In the genomic region with DNA sequence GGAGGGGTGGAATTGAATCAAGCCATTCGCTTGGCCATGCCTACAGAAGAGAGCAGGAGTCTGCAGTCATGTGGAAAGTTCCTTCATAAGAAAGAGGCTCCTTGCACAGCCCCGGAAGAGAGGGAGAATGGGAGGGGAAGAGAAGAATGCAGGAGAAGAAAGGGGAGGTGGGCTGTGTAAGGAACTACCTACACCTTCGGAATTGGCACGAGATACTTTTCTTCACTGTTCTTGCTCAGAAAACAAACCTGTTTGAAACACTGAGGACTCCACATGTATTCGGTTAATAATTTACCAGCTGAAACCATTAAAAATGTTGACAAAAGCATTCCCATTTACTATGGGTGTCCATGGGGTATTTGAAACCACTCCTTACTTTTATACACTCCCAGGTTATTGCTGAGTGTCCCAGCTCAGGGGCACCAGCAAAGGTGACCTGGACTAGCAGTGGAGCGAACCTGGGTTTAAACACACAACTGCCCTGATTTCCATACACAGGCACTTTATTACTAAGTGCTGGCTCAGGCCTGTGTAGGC, we compare ENCODE assay signal across 18 mouse cellular contexts.
A peak's percentile ranks its signal among the peaks of the same experiment; 100 is the strongest.
DNase-seq lines count a peak whose midpoint lies in the region; ATAC-seq and TF ChIP-seq lines count a peak whose summit lies in the region.
"Had no signal": no experiment of that assay in that cellular context is flagged by ENCODE, and none has a peak within 500 bp of the region (broad histone marks: within the 10 kb centered on the region; RNA-seq: fewer than 3 reads in every experiment).

No protein-coding gene starts in this region.

- no peaks in the 10 kb centered on the region for H3K27me3 ChIP-seq in heart, adult 2 months (ENCODE audit: control insufficient read depth, insufficient read depth, low read length)
- H3K27me3 ChIP-seq in intestine, embryonic 15.5 days (replicated peaks), result no peaks in the 10 kb centered on the region
- H3K27me3 ChIP-seq in kidney, embryonic 15.5 days, result 0 out of 2 replicates have a peak, but pooled peaks cover 4% of the 10 kb centered on the region
- no peaks in the 10 kb centered on the region for H3K27me3 ChIP-seq in liver, postnatal 0 days (ENCODE audit: insufficient read depth, low read length)
- H3K27me3 ChIP-seq: CH12.LX; heart, embryonic 15.5 days; midbrain, embryonic 12.5 days; neural tube, embryonic 15.5 days had no signal

- H3K4me1 ChIP-seq in heart, adult 2 months (ENCODE audit: control insufficient read depth, insufficient read depth, low read length), result no peaks in the 10 kb centered on the region
- H3K4me1 ChIP-seq in intestine, embryonic 15.5 days (replicated peaks), result no peaks in the 10 kb centered on the region; the same call in 1 of the 2 replicates
- H3K4me1 ChIP-seq in kidney, embryonic 15.5 days, result 0 out of 2 replicates have a peak, but pooled peaks cover under 1% of the 10 kb centered on the region
- H3K4me1 ChIP-seq in liver, postnatal 0 days (ENCODE audit: insufficient read depth), result peaks cover 4% of the 10 kb centered on the region
- H3K4me1 ChIP-seq: heart, embryonic 15.5 days; midbrain, embryonic 12.5 days; neural tube, embryonic 15.5 days had no signal

- 88% methylated on average over 6 of the region's 6 CpGs for WGBS in heart, adult 2 months
- WGBS in intestine, embryonic 15.5 days, result 60% methylated on average over 6 of the region's 6 CpGs
- 66% methylated on average over 6 of the region's 6 CpGs for WGBS in kidney, embryonic 15.5 days
- WGBS in liver, postnatal 0 days (ENCODE audit: insufficient replicate concordance), result 70% methylated on average over 6 of the region's 6 CpGs

- H3K9me3 ChIP-seq in intestine, embryonic 15.5 days, result no peaks in the 10 kb centered on the region
- no peaks in the 10 kb centered on the region for H3K9me3 ChIP-seq in kidney, embryonic 15.5 days (replicated peaks)
- no peaks in the 10 kb centered on the region for H3K9me3 ChIP-seq in liver, postnatal 0 days (ENCODE audit: low read length)
- H3K9me3 ChIP-seq: heart, embryonic 15.5 days; midbrain, embryonic 12.5 days; neural tube, embryonic 15.5 days had no signal

- no peaks in the 10 kb centered on the region for H3K36me3 ChIP-seq in heart, adult 2 months (ENCODE audit: control insufficient read depth, insufficient read depth, low read length)
- no peaks in the 10 kb centered on the region for H3K36me3 ChIP-seq in intestine, embryonic 15.5 days
- no peaks in the 10 kb centered on the region for H3K36me3 ChIP-seq in kidney, embryonic 15.5 days
- H3K36me3 ChIP-seq in liver, postnatal 0 days (replicated peaks; ENCODE audit: insufficient read depth, low read length), result no peaks in the 10 kb centered on the region
- H3K36me3 ChIP-seq: heart, embryonic 15.5 days; midbrain, embryonic 12.5 days; neural tube, embryonic 15.5 days had no signal

- ATAC-seq in intestine, embryonic 15.5 days, result peak; percentile 95
- peak; percentile 93 for ATAC-seq in kidney, embryonic 15.5 days (replicated peaks; ENCODE audit: low FRiP score)
- ATAC-seq in liver, postnatal 0 days, result peak; percentile 23; the same call in 1 of the 2 replicates
- ATAC-seq in granulocyte monocyte progenitor cell, adult 5-6 weeks (replicated peaks; ENCODE audit: poor library complexity, severe bottlenecking), result no peak
- ATAC-seq in inflammation-experienced regulatory T-cells, adult 6 months, result no peak
- ATAC-seq: activated CD4-positive, CD25-positive, alpha-beta regulatory T cell, adult 4 months; forebrain, embryonic 14.5 days had no signal

- H3K9ac ChIP-seq in heart, adult 2 months (ENCODE audit: low read depth, low read length), result no peak overlapping the region
- H3K9ac ChIP-seq in intestine, embryonic 15.5 days, result no peak overlapping the region
- no peak overlapping the region for H3K9ac ChIP-seq in kidney, embryonic 15.5 days
- no peak overlapping the region for H3K9ac ChIP-seq in liver, postnatal 0 days (replicated peaks)
- H3K9ac ChIP-seq: heart, embryonic 15.5 days; midbrain, embryonic 12.5 days; neural tube, embryonic 15.5 days had no signal

- H3K4me3 ChIP-seq in heart, adult 2 months, result no peak overlapping the region
- no peak overlapping the region for H3K4me3 ChIP-seq in intestine, embryonic 15.5 days (replicated peaks)
- no peak overlapping the region for H3K4me3 ChIP-seq in kidney, embryonic 15.5 days (replicated peaks)
- no peak overlapping the region for H3K4me3 ChIP-seq in liver, postnatal 0 days (ENCODE audit: low read depth, low read length)
- H3K4me3 ChIP-seq: heart, embryonic 15.5 days; midbrain, embryonic 12.5 days; neural tube, embryonic 15.5 days had no signal

- no peak for TF ChIP-seq EP300 in heart, adult 2 months (IDR thresholded peaks at IDR 0.05; ENCODE audit: insufficient read depth, low read depth, low read length)
- TF ChIP-seq EP300 in liver, postnatal 0 days (IDR thresholded peaks at IDR 0.05; ENCODE audit: low read depth), result no peak

- peak overlapping the region; percentile 1; the same call in 1 of the 2 replicates for H3K27ac ChIP-seq in heart, adult 2 months
- peak overlapping the region; percentile 66 for H3K27ac ChIP-seq in intestine, embryonic 15.5 days
- H3K27ac ChIP-seq in kidney, embryonic 15.5 days, result peak overlapping the region; percentile 72
- H3K27ac ChIP-seq in liver, postnatal 0 days (ENCODE audit: low read depth), result no peak overlapping the region
- H3K27ac ChIP-seq: heart, embryonic 15.5 days; midbrain, embryonic 12.5 days; neural tube, embryonic 15.5 days had no signal

- TF ChIP-seq CTCF in heart, adult 2 months (IDR thresholded peaks at IDR 0.05), result no peak
- TF ChIP-seq CTCF in liver, postnatal 0 days (IDR thresholded peaks at IDR 0.05; ENCODE audit: low read depth), result no peak

- intact Hi-C loops in heart, adult 2 months (cut with DNase I), result no loop called here
- intact Hi-C loops in heart, postnatal 10 days (cut with DNase I), result no loop called here

- H3K4me2 ChIP-seq in intestine, embryonic 15.5 days (replicated peaks), result 0 out of 2 replicates have a peak overlapping the region, but pooled peaks have one; percentile 14
- 0 out of 2 replicates have a peak overlapping the region, but pooled peaks have one; percentile 10 for H3K4me2 ChIP-seq in kidney, embryonic 15.5 days
- H3K4me2 ChIP-seq in liver, postnatal 0 days (ENCODE audit: low read depth, low read length), result no peak overlapping the region
- H3K4me2 ChIP-seq: heart, embryonic 15.5 days; midbrain, embryonic 12.5 days; neural tube, embryonic 15.5 days had no signal

- no peak for TF ChIP-seq POLR2A in heart, adult 2 months (IDR thresholded peaks at IDR 0.05; ENCODE audit: insufficient read depth, low read depth, low read length)

- no peaks in the 10 kb centered on the region for H3K79me2 ChIP-seq in heart, adult 2 months (replicated peaks; ENCODE audit: control insufficient read depth, insufficient read depth, low read length)

- DNase-seq in heart, adult 2 months, result no peak
- DNase-seq in heart, postnatal 10 days, result no peak
- no peak for DNase-seq in liver, postnatal 0 days
- no peak for DNase-seq in layer of hippocampus, postnatal 25 days (ENCODE audit: extremely low spot score in 1 of 2, low spot score in 1 of 2)
- DNase-seq: adrenal gland, postnatal 25 days; cerebellum, adult 9-11 months; heart, adult 11 months; lung, postnatal 10 days had no signal

Comparison
In these comparisons a context has a peak if more than half of its experiments do, and no peak if none do; other contexts are left out.
1. ATAC-seq: peak in intestine, embryonic 15.5 days (single experiment), kidney, embryonic 15.5 days (single experiment) and liver, postnatal 0 days (single experiment); none in granulocyte monocyte progenitor cell, adult 5-6 weeks (single experiment) and inflammation-experienced regulatory T-cells, adult 6 months (single experiment).